Comparison of ENCODE assay signal across 12 mouse cellular contexts in the genomic region with DNA sequence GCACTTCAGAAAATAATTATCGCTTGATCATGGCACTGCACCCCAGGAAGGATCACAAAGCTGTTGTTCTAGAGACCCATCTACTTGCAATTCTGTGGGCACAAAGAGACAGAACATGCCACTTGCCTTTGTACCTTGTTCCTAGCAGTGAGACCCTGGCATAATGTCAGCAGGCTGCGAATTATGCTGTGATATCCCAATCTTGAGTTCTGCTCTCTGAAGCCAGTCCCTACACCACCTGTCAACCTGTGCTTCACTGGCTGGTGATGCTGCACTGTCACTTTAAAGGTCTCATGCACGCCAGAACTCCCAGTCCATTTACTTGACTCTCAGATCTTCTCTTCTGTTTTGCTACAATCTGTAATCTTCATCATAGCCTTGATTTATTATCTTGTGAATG.
"Had no signal": no experiment of that assay in that cellular context is flagged by ENCODE, and none has a peak within 500 bp of the region (broad histone marks: within the 10 kb centered on the region; RNA-seq: fewer than 3 reads in every experiment).

No protein-coding gene starts in this region.

- ATAC-seq: liver, postnatal 0 days; midbrain, embryonic 15.5 days had no signal

- DNase-seq: kidney, postnatal 36 days; layer of hippocampus, adult 9-11 months; layer of hippocampus, postnatal 36 days; liver, embryonic 13.5 days; liver, postnatal 0 days; lung, postnatal 14 days; retina, postnatal 1 day; right cerebral cortex, postnatal 4 days; spleen, adult 18-20 months; thymus, adult 18-20 months; thymus, postnatal 36 days had no signal
